Mouse (Mus musculus) midbrain, postnatal 0 days (tissue): Measurements from ENCODE around the gene Efcab2. TPM values are rescaled to one million over a fixed set of nuclear protein-coding genes. Genes with fewer than 3 reads are reported as not detected.
A peak's percentile ranks its signal among the peaks of the same experiment; 100 is the strongest.

Source experiments
- ATAC-seq: fragments of 200-750 bp; cut with Nextera tagmentation; 2 replicates; pipeline ENCODE4 v1.8.0; 2017; ENCODE audit warnings: moderate number of reproducible peaks, mild to moderate bottlenecking, moderate TSS enrichment, moderate library complexity; ENCODE audit not compliant: low FRiP score
- DNase-seq: peaks from one replicate; pipeline ENCODE4 v3.0.0-alpha.2; 2015; ENCODE audit warnings: low spot score
- H3K27ac ChIP-seq: fragments of 300-500 bp; sonication (generic); 2 replicates; pipeline ENCODE4 v1.5.1; 2014; ENCODE audit warnings: low read depth, mild to moderate bottlenecking, low read length, mixed read lengths
- H3K27me3 ChIP-seq: fragments of 300-500 bp; sonication (generic); 2 replicates; pipeline ENCODE4 v1.6.1; 2014; ENCODE audit warnings: low read length, control low read depth, mixed read lengths; ENCODE audit not compliant: insufficient read depth
- H3K36me3 ChIP-seq: fragments of 300-500 bp; sonication (generic); 2 replicates; pipeline ENCODE4 v1.6.1; 2014; ENCODE audit warnings: low read length, control low read depth, mixed read lengths; ENCODE audit not compliant: insufficient read depth
- H3K4me1 ChIP-seq: fragments of 300-500 bp; sonication (generic); 2 replicates; pipeline ENCODE4 v1.6.1; 2014; ENCODE audit warnings: mild to moderate bottlenecking, control low read depth, antibody characterized with exemption, low read length, mixed read lengths; ENCODE audit not compliant: insufficient read depth
- H3K4me2 ChIP-seq: fragments of 300-500 bp; sonication (generic); 2 replicates; pipeline ENCODE4 v1.6.1; 2014; ENCODE audit warnings: low read depth, mild to moderate bottlenecking, low read length, mixed read lengths; ENCODE audit not compliant: poor library complexity, severe bottlenecking
- H3K4me3 ChIP-seq: fragments of 300-500 bp; sonication (generic); 2 replicates; pipeline ENCODE4 v1.5.1; 2014; ENCODE audit warnings: low read depth, mild to moderate bottlenecking, low read length, moderate library complexity
- H3K9ac ChIP-seq: fragments of 300-500 bp; sonication (generic); replicated peaks from 2 replicates; pipeline ENCODE4 v1.6.1; 2014; ENCODE audit warnings: mild to moderate bottlenecking, low read length, moderate library complexity, mixed read lengths; ENCODE audit not compliant: poor library complexity, severe bottlenecking
- H3K9me3 ChIP-seq: fragments of 300-500 bp; sonication (generic); 2 replicates; pipeline ENCODE4 v1.6.1; 2016; ENCODE audit warnings: low read length, control low read depth
- CTCF ChIP-seq: IDR thresholded peaks from 2 replicates; pipeline ENCODE4 v1.5.1; 2016; ENCODE audit warnings: antibody characterized with exemption, mild to moderate bottlenecking
- WGBS: fragments of 180-500 bp; shearing (Covaris S2); extraction: QIAGEN DNeasy Blood & Tissue Kit; methylation state at CpG from one replicate; pipeline ENCODE4 v1.1.7; 2014; 5-methylcytosine and 5-hydroxymethylcytosine counted together
- polyA plus RNA-seq: library from polyadenylated mRNA; unstranded; fragments of >200 nt; fragmentation: Nextera tagmentation; extraction: Ambion mirVana; gene quantifications from 2 replicates; pipeline ENCODE4 v1.2.1, GENCODE M21; 2015
- total RNA-seq: library from RNA; depleted of rRNA; stranded (reverse); fragments of >200 nt; gene quantifications from 2 replicates; pipeline ENCODE4 v1.2.3, GENCODE M21; 2014; rRNA removed

Efcab2 gene
- total RNA-seq (5.9 and 8.2 TPM in 2 replicates), polyA plus RNA-seq (11.2 and 13.4 TPM in 2 replicates)

DNA sequence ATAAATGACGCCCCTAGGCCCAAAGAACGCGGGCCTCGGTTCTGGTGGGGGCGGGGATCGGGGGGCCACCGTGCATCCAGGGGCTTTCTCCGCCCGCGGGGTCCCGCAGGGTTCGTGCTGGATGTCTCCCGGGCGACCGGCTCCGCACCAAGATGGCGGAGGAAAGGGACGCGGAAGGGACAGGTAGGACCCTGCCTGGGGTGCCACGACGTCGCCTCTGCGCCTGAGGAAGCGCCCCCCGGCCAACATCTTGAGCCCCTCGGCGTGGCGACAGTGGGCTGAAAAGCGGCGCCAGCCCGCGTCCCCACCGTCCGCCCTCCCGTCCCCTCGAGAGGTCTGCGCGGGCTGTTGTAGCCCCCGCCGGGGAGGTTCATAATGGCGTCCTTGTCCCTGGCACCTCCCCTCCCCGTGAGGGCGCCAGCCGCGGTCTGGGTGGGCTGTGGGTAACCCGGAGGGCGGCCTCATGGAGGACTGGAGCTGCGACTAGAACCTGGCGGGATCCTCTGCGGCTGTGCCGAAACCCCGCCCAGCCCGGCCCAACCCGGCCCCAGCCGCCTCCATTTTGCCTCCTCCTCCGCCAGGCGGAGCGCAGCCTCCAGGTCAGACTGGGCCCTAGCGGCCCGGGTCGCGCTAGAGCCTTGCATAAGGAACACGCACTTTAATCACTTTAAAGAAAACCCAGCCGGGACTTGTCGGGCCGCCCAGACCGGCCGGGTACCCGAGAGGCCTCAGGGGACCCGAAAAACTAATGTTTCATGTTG lies at the start of gene Efcab2:
TSS of gene Efcab2 (plus strand) at position 135 of the 761 bp plus-strand sequence.
- Histone ChIP-seq H3K9ac (peak within 1 kb of the TSS; percentile 75), H3K4me1 (no peaks in the 10 kb centered on the region), H3K9me3 (no peaks in the 10 kb centered on the region), H3K27ac (peak within 1 kb of the TSS; percentile 99), H3K4me3 (peak within 1 kb of the TSS; percentile 59), H3K36me3 (no peaks in the 10 kb centered on the region), H3K4me2 (peak within 1 kb of the TSS; percentile 78), H3K27me3 (no peaks in the 10 kb centered on the region)
- ATAC-seq (peak; percentile 95), DNase-seq (peak; percentile 94)
- peak; percentile 71 for TF ChIP-seq CTCF
- under 1% methylated on average over 55 of the region's 70 CpGs for WGBS

- 66% methylated on average over 12 of the region's 12 CpGs for WGBS
- Histone ChIP-seq H3K36me3 (no peaks in the 10 kb centered on the region), H3K27ac (no peak overlapping the region), H3K4me3 (no peak overlapping the region), H3K9ac (no peak overlapping the region), H3K9me3 (no peaks in the 10 kb centered on the region), H3K27me3 (no peaks in the 10 kb centered on the region), H3K4me2 (no peak overlapping the region), H3K4me1 (no peaks in the 10 kb centered on the region)
- DNase-seq = peak; percentile 34
- no peak for TF ChIP-seq CTCF
- no peak for ATAC-seq
These were observed 47.8 kb upstream of the Efcab2 start for GRCm38 (mm10) chr1:178357776-178358710.

- ATAC-seq = no peak
- Histone ChIP-seq H3K27ac (no peak overlapping the region), H3K36me3 (no peaks in the 10 kb centered on the region), H3K4me2 (no peak overlapping the region), H3K9ac (no peak overlapping the region), H3K4me1 (no peaks in the 10 kb centered on the region), H3K27me3 (no peaks in the 10 kb centered on the region), H3K4me3 (no peak overlapping the region), H3K9me3 (no peaks in the 10 kb centered on the region)
- WGBS = 88% methylated on average over 11 of the region's 11 CpGs
- TF ChIP-seq CTCF = no peak
- no peak for DNase-seq
These were observed 45.6 kb upstream of the Efcab2 start for GRCm38 (mm10) chr1:178360264-178360663.

DNA sequence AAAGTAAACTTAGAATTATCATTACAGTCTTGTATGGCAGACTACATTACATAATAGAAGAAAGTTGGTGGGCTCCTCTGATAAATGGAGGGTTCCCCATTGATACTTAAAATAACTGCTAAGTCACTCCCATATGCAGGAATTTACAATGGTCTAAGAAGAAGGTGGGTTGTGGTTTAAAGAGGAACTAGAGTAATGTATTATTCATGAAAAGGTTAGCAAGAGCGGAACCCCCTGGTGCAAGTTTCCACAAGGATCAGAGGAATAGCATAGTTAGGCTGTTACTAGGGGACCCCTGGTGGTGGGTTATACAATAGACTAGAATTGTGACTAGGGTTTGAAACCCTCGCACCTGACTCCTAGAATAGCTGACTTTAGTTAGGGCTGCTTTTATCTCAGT lies 45.2 kb upstream of the Efcab2 start:
- 39% methylated on average over 2 of the region's 2 CpGs for WGBS
- 0 out of 2 replicates have a peak, but pooled peaks have one; percentile 11 for TF ChIP-seq CTCF

GRCm38 (mm10) chr1:178365171-178365570 lies 40.7 kb upstream of the Efcab2 start:
- WGBS = 88% methylated on average over 6 of the region's 6 CpGs
- Histone ChIP-seq H3K9me3 (no peaks in the 10 kb centered on the region), H3K27ac (no peak overlapping the region), H3K4me1 (no peaks in the 10 kb centered on the region), H3K4me3 (no peak overlapping the region), H3K36me3 (no peaks in the 10 kb centered on the region), H3K27me3 (no peaks in the 10 kb centered on the region), H3K4me2 (no peak overlapping the region), H3K9ac (no peak overlapping the region)
- no peak for TF ChIP-seq CTCF
- DNase-seq (no peak), ATAC-seq (no peak)

More for the DNA sequence above, 45.2 kb upstream of the Efcab2 start:
- Histone ChIP-seq H3K4me2 (no peak overlapping the region), H3K27me3 (no peaks in the 10 kb centered on the region), H3K27ac (no peak overlapping the region), H3K4me1 (no peaks in the 10 kb centered on the region), H3K9ac (no peak overlapping the region), H3K4me3 (no peak overlapping the region), H3K9me3 (no peaks in the 10 kb centered on the region), H3K36me3 (no peaks in the 10 kb centered on the region)
- DNase-seq (no peak), ATAC-seq (no peak)
